Mouse (Mus musculus) limb, embryonic 15.5 days (tissue): Measurements from ENCODE around the gene Rnf157. TPM values are rescaled to one million over a fixed set of nuclear protein-coding genes. Genes with fewer than 3 reads are reported as not detected.

Experiments
- ATAC-seq: fragments of 200-750 bp; cut with Nextera tagmentation; 2 replicates; pipeline ENCODE4 v1.8.0; 2017; ENCODE audit warnings: low read depth, moderate TSS enrichment; ENCODE audit not compliant: insufficient number of reproducible peaks, low FRiP score, low TSS enrichment
- H3K27ac ChIP-seq: fragments of 300-500 bp; sonication (generic); 2 replicates; pipeline ENCODE4 v1.5.1; 2015; ENCODE audit warnings: moderate library complexity, mild to moderate bottlenecking, inconsistent platforms
- H3K27me3 ChIP-seq: fragments of 300-500 bp; sonication (generic); 2 replicates; pipeline ENCODE4 v1.6.1; 2015; ENCODE audit warnings: inconsistent platforms
- H3K36me3 ChIP-seq: fragments of 300-500 bp; sonication (generic); 2 replicates; pipeline ENCODE4 v1.6.1; 2015; ENCODE audit warnings: inconsistent platforms
- H3K4me1 ChIP-seq: fragments of 300-500 bp; sonication (generic); 2 replicates; pipeline ENCODE4 v1.6.1; 2015; ENCODE audit warnings: inconsistent platforms
- H3K4me2 ChIP-seq: fragments of 300-500 bp; sonication (generic); 2 replicates; pipeline ENCODE4 v1.6.1; 2015; ENCODE audit warnings: mild to moderate bottlenecking, inconsistent platforms
- H3K4me3 ChIP-seq: fragments of 300-500 bp; sonication (generic); 2 replicates; pipeline ENCODE4 v1.5.1; 2015; ENCODE audit warnings: mild to moderate bottlenecking, inconsistent platforms
- H3K9ac ChIP-seq: fragments of 300-500 bp; sonication (generic); 2 replicates; pipeline ENCODE4 v1.6.1; 2015; ENCODE audit warnings: inconsistent platforms
- H3K9me3 ChIP-seq: fragments of 300-500 bp; sonication (generic); 2 replicates; pipeline ENCODE4 v1.6.1; 2016; ENCODE audit warnings: inconsistent platforms
- WGBS: fragments of 180-500 bp; shearing (Covaris S2); methylation state at CpG from one replicate; pipeline ENCODE4 v1.1.7; 2015; 5-methylcytosine and 5-hydroxymethylcytosine counted together
- polyA plus RNA-seq: library from polyadenylated mRNA; unstranded; fragments of >200 nt; fragmentation: Nextera tagmentation; extraction: Ambion mirVana; gene quantifications from 2 replicates; pipeline ENCODE4 v1.2.1, GENCODE M21; 2015

The Rnf157 gene
- polyA plus RNA-seq, 1 experiment from 2014 or later = 12.3 TPM

- no peak overlapping the region for H3K4me2 ChIP-seq
- H3K9ac ChIP-seq = no peak overlapping the region
- no peak for ATAC-seq
- H3K4me3 ChIP-seq = no peak overlapping the region
- H3K36me3 ChIP-seq = no peaks in the 10 kb centered on the region
- WGBS = 93% methylated on average over 3 of the region's 3 CpGs
- H3K27me3 ChIP-seq = no peaks in the 10 kb centered on the region
- H3K4me1 ChIP-seq = peaks cover 19% of the 10 kb centered on the region
- no peak overlapping the region for H3K27ac ChIP-seq
- H3K9me3 ChIP-seq = no peaks in the 10 kb centered on the region
These were observed 3.8 kb downstream of the Rnf157 start for GRCm38 (mm10) chr11:116409008-116409407.

DNA sequence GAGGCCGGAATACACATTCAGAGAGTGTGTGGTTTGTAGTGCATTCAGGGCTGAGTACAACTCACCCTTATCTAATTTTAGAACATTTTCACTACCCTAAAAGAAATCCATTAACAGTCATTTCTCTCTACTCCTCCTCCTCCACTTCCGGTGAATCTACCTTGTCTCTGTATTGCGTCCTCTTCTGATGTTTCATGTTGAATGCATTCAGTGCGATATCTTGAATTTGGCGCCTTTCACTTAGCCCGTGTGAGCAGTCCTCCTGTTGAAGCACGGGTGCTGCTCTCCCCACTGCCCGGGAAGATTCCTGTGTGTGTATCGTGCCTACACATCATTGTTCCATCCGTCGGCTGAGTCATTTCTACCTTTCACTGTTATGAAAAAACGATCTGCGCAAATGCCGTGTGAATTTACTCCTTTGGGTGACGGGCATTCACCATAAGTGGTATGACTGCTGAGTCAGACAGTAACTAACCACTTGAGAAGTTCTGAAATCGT, 6.6 kb downstream of the Rnf157 start:
- Histone ChIP-seq H3K27me3 (no peaks in the 10 kb centered on the region), H3K4me3 (no peak overlapping the region), H3K36me3 (0 out of 2 replicates have a peak, but pooled peaks cover 3% of the 10 kb centered on the region), H3K4me1 (no peaks in the 10 kb centered on the region), H3K27ac (no peak overlapping the region), H3K9ac (no peak overlapping the region), H3K9me3 (no peaks in the 10 kb centered on the region), H3K4me2 (no peak overlapping the region)
- WGBS = 92% methylated on average over 16 of the region's 16 CpGs
- ATAC-seq = no peak

GRCm38 (mm10) chr11:116405601-116406000, 7.2 kb downstream of the Rnf157 start:
- WGBS = 88% methylated on average over 4 of the region's 4 CpGs

DNA sequence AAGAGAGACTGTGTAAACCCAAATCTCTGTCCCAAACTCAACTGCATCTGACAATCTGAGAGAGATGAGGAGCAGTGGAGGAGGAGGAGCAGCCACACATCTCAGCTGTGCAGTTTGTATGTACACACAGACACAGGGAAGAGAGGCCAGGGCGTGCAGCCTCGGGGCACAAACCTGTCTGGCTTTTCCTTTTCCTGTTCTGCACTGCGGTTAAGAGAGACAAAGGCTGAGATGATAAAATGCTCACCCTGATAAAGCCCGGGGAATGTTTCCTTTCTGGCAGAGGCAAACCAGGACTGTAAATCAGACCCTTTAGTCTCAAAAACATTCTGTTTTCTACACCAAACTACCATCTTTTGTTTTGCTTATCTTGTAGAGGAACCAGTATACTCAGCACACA, 12.3 kb downstream of the Rnf157 start:
- no peaks in the 10 kb centered on the region for H3K4me1 ChIP-seq
- 0 out of 2 replicates have a peak, but pooled peaks cover 9% of the 10 kb centered on the region for H3K36me3 ChIP-seq
- H3K4me2 ChIP-seq = no peak overlapping the region
- H3K9ac ChIP-seq = no peak overlapping the region
- no peaks in the 10 kb centered on the region for H3K9me3 ChIP-seq
- H3K27ac ChIP-seq = no peak overlapping the region
- ATAC-seq = no peak
- H3K4me3 ChIP-seq = no peak overlapping the region
- WGBS = 55% methylated on average over 4 of the region's 4 CpGs
- H3K27me3 ChIP-seq = no peaks in the 10 kb centered on the region

More at GRCm38 (mm10) chr11:116405601-116406000, 7.2 kb downstream of the Rnf157 start:
- no peaks in the 10 kb centered on the region for H3K4me1 ChIP-seq
- H3K27me3 ChIP-seq = no peaks in the 10 kb centered on the region
- H3K9ac ChIP-seq = no peak overlapping the region
- H3K27ac ChIP-seq = no peak overlapping the region
- H3K4me3 ChIP-seq = no peak overlapping the region
- ATAC-seq = no peak
- H3K4me2 ChIP-seq = no peak overlapping the region
- no peaks in the 10 kb centered on the region for H3K9me3 ChIP-seq
- 0 out of 2 replicates have a peak, but pooled peaks cover 3% of the 10 kb centered on the region for H3K36me3 ChIP-seq

- Histone ChIP-seq H3K27ac (no peak overlapping the region), H3K4me2 (no peak overlapping the region), H3K9ac (no peak overlapping the region), H3K27me3 (no peaks in the 10 kb centered on the region), H3K9me3 (no peaks in the 10 kb centered on the region), H3K4me3 (no peak overlapping the region), H3K4me1 (no peaks in the 10 kb centered on the region), H3K36me3 (0 out of 2 replicates have a peak, but pooled peaks cover 11% of the 10 kb centered on the region)
- 86% methylated on average over 11 of the region's 11 CpGs for WGBS
- ATAC-seq = no peak
These were observed 14.5 kb downstream of the Rnf157 start for GRCm38 (mm10) chr11:116398348-116398677.

DNA sequence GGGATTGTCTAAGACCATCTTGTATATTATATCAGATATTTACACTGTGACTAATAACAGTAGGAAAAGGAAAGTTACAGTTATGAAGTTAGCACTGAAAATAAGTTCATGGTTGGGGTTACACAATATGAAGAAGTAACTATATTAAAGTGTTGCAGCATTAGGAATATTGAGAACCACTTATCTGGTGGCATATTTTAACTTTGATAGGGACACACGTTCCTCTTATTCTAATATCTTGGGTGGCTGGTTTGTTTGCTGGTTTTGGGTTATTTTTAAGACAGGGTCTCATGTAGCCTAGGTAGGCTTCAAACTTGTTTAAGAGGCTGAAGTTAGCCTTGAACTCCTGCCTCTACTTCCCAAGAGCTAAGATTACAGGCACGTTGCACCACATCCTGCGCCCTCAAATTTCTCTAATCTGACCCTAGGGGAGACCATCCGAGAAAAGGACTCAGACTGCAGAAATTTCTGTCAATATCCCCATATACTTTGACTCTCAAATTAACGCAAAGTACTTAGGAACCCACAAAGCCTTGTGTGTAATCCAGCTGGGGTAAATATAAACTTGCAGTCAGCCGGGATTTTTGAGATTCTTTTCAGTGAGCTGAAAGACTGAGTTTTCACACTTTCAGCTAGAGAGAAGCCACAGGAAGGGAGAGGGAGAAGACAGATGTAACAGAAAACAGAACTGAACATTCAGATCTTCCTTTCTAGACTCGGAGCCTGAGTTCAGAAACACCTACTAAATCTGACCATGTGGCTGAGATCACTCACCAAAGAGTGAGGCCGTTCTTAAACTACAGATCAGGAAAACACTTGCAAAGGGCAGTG, 15.1 kb downstream of the Rnf157 start:
- H3K4me3 ChIP-seq = no peak overlapping the region
- no peak for ATAC-seq
- H3K36me3 ChIP-seq = 0 out of 2 replicates have a peak, but pooled peaks cover 8% of the 10 kb centered on the region
- no peak overlapping the region for H3K9ac ChIP-seq
- WGBS = 65% methylated on average over 8 of the region's 8 CpGs
- no peaks in the 10 kb centered on the region for H3K27me3 ChIP-seq
- H3K4me2 ChIP-seq = no peak overlapping the region
- H3K9me3 ChIP-seq = no peaks in the 10 kb centered on the region
- no peaks in the 10 kb centered on the region for H3K4me1 ChIP-seq
- no peak overlapping the region for H3K27ac ChIP-seq

DNA sequence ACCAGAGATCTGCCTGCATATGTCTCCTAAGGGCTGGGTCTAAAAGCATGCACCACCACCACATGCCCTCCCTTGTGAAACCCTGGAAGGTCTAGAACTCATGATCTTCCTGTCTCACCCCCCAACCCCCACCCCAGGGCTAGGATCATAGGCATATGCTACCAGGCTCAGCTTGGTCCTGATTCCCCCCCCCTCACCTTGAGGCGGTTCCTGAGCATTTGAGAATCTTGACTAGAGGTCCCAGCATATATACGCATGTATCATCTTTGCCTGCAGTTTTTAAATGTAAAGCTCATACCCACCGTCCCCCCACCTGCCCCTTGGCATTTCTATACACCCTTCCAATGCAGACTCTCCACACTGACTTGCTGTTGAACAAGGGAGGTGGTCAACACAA, 15.9 kb downstream of the Rnf157 start:
- Histone ChIP-seq H3K4me3 (no peak overlapping the region), H3K9ac (no peak overlapping the region), H3K27ac (no peak overlapping the region), H3K4me1 (no peaks in the 10 kb centered on the region), H3K27me3 (no peaks in the 10 kb centered on the region), H3K36me3 (0 out of 2 replicates have a peak, but pooled peaks cover 8% of the 10 kb centered on the region), H3K4me2 (no peak overlapping the region), H3K9me3 (no peaks in the 10 kb centered on the region)
- 96% methylated on average over 3 of the region's 3 CpGs for whole genome bisulfite sequencing
- no peak for ATAC-seq

GRCm38 (mm10) chr11:116396276-116396933, 16.4 kb downstream of the Rnf157 start:
- 82% methylated on average over 11 of the region's 11 CpGs for WGBS
- Histone ChIP-seq H3K9ac (no peak overlapping the region), H3K4me2 (no peak overlapping the region), H3K36me3 (0 out of 2 replicates have a peak, but pooled peaks cover 8% of the 10 kb centered on the region), H3K4me3 (no peak overlapping the region), H3K27ac (no peak overlapping the region), H3K27me3 (no peaks in the 10 kb centered on the region), H3K9me3 (no peaks in the 10 kb centered on the region), H3K4me1 (no peaks in the 10 kb centered on the region)
- ATAC-seq = no peak

- Histone ChIP-seq H3K27ac (0 out of 2 replicates have a peak overlapping the region, but pooled peaks have one; percentile 11), H3K4me2 (no peak overlapping the region), H3K9ac (no peak overlapping the region), H3K27me3 (no peaks in the 10 kb centered on the region), H3K9me3 (no peaks in the 10 kb centered on the region), H3K4me3 (no peak overlapping the region), H3K36me3 (0 out of 2 replicates have a peak, but pooled peaks cover 8% of the 10 kb centered on the region), H3K4me1 (no peaks in the 10 kb centered on the region)
- no peak for ATAC-seq
- WGBS = 81% methylated on average over 4 of the region's 4 CpGs
These were observed 18.1 kb downstream of the Rnf157 start for GRCm38 (mm10) chr11:116394769-116395168.

DNA sequence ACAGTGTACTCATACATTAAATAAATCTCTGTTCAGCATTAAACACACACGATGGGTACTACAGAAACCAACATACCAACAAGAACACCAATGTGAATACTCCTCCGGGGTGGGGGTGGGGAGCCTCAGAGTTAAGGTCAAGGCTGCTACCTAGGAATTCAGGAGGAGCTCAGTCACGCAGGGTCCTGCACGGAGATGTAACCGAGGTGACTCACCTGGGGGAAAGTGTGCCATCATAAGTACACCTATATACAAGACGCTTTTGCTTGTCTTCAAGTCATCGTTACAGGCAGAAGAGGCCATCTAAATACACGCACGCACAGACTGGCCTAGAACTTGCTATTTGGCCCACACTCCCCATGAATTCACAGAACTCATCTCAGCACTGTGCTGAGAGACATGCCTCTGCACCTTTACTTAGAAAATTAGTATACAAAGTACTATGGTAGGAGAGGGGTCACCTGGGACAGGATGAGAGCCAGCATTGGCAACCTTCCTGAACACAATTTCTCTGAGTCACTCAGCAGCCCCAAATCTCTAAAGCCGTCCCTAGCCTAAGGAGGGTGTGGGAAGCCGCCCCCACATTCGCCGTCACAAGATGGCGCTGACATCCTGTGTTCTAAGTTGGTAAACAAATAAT, 23.9 kb downstream of the Rnf157 start:
- WGBS = 67% methylated on average over 14 of the region's 14 CpGs
- Histone ChIP-seq H3K9me3 (no peaks in the 10 kb centered on the region), H3K4me2 (peak overlapping the region; percentile 17; the same call in 1 of the 2 replicates), H3K27me3 (no peaks in the 10 kb centered on the region), H3K9ac (no peak overlapping the region), H3K4me1 (peaks cover 17% of the 10 kb centered on the region), H3K27ac (0 out of 2 replicates have a peak overlapping the region, but pooled peaks have one; percentile 33), H3K36me3 (peaks cover 3% of the 10 kb centered on the region; the same call in 1 of the 2 replicates), H3K4me3 (0 out of 2 replicates have a peak overlapping the region, but pooled peaks have one; percentile 9)
- ATAC-seq = peak; percentile 35; the same call in 1 of the 2 replicates
